Mouse (Mus musculus) left cerebral cortex, adult 11 months (tissue): ENCODE data around the gene Gm45021.

Experiments
- DNase-seq: peaks from one replicate; pipeline ENCODE4 v3.0.0; 2022; ENCODE audit warnings: low spot score

Gene Gm45021

DNA sequence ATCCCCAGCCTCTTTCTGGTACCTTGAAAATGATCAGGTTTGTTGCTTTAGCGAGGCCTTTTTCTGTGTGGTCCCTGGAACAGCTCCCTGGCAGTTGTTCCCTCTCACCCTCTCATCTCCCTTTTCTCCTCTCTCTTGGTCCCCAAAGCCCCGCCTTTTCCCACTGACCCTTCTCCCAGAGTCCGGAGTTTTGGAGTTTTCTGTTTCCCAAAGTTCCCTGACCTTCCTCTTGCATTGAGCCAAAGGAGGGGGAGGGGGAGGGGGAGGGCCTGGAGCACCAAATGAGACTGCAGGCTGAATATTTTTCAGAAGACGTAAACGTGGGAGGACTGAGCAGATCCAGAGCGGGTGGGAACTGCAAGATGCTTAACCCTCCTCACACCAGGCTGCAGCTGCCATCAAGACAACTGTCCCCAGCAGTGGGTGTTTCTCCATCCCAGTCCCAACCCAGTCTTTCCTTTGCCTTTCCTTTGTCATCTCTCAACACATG, 16.8 kb upstream of the Gm45021 start, which contains the start of gene Rarres2:
Rarres2 (minus strand) TSS at position 218 of the 490 bp plus-strand sequence.
- no peak for DNase-seq

DNA sequence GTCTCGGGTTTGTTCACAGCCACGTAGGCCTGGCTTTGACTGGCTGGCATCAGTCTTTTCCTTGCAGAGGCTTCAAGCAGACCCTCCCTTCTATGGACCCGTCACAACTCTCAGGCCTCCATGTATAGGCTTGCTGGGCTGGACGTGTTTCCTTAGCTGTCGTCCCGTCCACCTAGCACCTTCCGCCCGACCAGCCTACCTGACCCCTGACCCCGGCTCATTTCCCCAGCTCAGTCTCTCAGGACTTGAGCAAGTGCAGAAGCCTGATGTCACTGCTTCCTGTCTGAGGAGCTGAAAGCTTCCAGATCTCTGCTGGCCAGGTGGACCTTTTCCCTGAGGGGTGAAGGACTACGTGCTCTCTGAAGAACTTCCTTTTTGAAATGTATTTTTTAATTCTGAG, 16.1 kb upstream of the Gm45021 start:
- DNase-seq = no peak

DNA sequence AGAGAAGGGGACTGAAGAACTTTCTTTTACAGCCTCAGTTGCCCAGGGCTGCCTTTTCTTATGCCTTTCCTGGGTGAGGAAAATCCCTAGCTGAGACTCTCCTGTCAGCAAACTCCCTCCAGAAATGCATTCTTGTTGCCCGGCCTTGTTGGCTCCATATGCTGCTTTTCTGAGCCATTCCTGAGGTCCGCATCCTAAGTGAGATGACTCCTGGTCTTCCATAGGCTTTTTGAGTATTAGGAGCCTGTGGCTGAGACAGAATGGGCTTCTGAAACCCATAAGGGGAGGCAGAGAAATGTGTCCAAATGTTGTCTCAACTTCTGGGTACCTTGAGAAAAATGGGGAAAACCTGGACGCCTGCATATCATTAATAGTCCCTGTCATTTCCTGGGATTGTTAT, 15.4 kb upstream of the Gm45021 start:
- no peak for DNase-seq

DNA sequence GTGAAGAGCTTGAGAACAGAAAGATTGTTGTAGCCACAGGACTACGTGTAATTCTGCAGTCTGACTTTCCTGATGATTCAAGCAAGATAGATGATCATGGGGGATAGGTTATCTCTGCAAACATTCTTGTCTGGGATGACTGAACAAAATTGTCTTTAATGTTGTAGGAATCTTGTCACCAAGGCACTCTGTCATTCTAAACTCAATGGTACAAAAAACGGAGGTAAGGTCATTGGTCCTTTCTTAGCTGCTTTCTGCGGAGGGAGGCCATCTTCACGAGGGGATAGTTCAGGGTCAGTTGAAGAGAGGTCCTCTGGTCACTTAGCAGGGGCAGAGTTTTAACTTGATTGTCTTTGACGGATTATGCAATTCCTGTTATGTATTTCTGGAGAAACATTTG, 10.7 kb upstream of the Gm45021 start:
- DNase-seq = no peak

DNA sequence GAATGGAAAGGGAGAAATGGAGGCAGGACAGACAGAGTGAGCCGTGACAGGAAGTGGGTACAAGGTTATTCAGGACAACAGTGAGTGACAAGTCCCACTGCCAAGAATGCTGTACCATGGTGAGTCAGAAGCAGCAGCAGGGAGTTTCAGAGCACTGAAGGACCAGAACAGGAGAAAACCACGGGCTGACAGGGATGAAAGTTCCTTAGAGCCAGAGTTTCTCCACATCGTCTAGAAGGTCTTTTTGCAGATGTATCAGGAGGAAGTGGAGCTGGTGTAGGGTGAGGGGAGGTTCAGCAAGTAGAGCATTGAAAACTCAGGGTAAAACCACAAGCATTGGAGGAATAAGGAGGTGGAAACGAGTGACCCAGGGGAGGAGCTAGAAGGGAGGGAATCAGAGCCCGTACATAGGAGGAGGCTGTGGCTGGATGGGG, 10.2 kb upstream of the Gm45021 start:
- DNase-seq = no peak

DNA sequence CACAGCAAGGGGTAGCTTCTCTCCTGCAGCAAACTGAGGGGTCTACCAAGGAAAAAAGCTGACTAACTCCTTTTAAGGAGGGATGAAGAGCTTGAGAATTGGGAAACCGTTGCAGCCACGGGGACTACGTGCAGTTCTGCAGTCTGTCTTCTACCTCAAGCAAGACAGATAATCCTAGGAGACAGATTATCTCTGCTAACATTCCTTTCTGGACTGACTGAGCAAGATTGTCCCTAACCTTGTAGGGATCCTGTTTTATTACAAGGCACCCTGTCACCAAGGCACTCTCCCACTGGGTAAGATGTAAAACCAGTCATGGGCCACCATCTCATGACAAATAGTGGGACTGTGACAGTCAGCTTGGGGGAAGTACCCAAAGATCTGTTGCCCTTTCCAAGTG, 8.2 kb upstream of the Gm45021 start:
- no peak for DNase-seq

DNA sequence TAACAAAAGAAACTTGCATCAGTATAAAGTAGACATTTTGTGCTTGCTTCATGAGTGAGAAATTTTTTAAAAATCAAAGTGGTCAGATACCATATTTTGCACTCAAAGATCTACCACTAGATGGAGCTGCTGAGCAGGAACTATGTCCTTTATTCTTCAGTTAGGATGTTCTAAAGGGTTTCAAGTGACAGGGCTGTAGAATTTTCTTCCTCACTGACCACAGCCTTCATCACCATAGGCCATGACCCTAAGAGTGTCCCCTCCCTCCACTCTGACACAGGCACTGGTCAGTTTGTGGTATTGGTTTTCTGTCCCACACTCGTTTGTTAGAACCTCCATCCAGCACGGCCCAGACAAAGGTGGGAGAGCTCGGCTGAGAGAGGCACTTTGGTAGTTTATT, 7.4 kb upstream of the Gm45021 start:
- no peak for DNase-seq

DNA sequence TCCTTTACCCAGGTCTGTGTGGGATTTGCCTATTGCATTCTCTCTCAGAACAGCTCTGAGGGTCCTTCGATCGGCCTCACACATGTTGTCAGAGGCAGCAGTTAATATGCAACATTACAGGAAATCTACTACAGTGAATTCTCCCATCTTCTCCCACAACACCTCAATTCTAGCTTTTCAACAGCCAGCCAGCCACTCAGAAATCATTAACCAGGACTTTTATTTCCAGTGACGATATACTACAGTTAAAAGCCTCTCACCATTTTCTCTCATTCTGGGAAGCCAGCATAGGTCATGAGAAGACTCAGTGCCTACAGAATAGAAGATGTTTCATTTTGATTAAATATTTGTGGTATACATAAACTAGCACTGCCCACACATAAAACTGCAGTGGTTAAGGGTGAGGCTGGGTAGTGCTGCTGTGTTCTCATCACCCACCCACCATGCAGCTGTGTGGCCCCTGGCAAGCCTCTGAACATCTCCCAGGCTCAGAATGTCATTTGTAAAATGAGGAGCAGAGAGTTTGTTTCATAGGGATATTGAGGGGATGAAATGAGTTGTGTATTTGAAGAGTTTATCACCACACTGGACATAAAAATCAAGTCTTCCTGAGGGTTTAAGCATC, 1.9 kb downstream of the Gm45021 start:
- no peak for DNase-seq

DNA sequence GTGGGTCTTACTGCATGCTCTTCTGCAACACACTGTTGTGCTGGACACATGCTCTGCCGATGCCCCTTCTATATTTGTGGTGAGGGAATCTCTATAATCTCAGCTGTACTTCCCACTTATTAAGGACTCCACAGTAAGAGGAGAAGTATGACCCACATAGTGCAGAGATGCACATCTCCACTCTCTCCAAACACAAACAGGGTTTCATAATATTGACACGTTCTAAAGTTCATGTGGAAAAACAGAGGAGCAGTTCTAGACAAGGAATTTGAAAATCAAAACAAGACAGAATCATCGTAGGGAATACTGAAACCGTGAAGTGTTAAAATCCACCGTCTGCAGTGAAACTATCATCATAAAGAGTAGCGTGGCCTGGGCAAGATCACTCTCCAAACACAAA, 2.5 kb downstream of the Gm45021 start:
- DNase-seq = no peak

DNA sequence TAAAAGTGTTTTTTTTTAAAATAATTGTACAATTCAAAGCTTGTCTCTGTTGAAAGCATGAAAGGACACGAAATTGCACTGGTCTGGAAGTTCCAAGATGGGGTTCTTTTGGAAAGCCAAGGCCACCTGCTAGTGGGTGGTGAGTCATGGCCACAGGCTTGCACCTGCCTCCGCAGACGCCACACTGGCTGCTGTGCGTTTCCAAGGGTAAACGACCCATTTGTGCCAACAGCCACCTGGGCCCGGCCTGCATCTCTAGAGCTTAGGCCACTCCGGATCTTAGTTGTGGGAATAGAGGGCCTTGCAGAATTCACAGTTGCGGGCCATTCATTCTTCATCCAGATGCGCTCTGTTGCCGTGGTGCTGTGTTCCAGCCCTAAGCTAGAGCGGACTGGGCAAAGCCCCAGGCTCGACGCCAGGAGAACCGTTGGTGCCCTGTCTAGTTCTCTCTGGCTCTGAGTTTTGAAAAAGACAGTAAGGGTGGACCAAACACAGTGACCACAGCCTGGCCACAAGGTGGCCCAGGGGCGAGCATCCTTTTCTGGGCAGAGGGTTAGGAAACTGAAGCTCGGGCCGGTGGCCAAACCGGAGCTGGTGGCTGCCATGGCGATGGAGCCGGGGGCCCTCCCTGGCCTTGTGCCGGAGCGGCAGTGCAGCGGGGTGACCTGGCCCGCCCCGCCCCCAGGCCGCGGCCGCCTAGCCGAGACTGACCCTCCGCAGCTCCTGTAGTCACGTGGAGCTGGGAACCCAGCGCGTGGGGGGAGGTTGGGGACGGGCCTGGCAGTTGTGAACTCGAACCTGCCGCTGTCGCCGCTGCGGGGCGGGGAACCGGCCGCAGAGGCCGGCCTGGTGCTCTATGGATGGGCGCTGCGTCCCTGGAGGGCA, 4.0 kb downstream of the Gm45021 start, which contains the start of the genes Repin1 and Gm44965:
Repin1 (plus strand) TSS at position 726 of the 885 bp plus-strand sequence.
Gm44965 (plus strand) TSS at position 784 of the 885 bp plus-strand sequence.
- DNase-seq = peak; percentile 90

DNA sequence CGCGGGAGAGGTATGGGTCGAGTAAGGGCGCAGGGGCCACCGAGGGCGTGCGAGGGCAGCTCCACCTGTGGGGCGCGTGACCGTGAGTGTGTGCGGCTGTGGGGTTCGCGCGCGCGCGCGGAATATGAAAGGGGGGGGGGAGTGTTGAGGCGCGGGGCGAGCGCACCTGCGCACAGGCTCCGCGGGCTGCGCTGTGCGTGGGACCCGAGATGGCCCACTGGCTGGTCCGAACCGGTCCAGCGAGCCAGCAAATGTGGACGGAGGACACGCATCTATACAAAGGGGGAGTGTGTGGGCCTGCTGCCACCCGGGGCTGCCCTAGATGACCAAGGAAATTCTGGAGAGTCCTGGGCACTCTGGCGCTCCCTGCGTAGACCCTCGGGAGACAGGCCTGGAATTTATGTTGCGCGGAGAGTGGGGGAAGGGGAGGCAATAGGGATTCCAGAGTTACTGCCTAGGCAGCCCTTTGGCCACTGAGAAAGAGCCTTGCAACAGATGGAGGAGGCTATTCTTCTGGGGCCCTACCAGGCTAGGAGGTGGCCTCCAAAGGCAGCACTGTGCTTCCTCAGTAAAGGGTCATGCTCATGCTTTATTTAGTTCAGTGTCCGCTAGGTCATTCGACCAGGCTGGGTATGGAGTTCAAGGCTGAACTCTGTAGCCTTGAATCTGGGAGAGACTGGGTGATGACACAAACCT, 4.8 kb downstream of the Gm45021 start:
- no peak for DNase-seq

DNA sequence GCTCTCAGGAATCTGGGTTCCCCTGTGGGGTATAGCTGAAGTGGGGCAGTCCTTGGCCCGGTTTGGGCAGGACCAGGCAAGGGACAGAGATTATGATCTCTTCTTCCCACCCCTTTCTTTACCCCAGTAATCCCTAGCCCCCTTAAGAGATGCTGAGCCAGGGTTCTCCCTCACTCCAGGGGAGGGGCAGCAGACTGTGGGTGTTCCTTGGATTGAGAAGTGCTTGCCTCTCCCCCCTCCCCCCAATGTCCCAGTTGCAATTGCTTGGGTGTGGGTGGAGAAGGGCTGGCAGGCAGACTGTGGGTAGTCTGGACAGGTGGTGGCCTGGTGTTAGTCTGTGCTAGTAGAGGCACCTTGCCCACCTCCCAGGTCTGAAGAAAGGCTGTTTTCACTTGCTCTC, 5.9 kb downstream of the Gm45021 start:
- DNase-seq = no peak

DNA sequence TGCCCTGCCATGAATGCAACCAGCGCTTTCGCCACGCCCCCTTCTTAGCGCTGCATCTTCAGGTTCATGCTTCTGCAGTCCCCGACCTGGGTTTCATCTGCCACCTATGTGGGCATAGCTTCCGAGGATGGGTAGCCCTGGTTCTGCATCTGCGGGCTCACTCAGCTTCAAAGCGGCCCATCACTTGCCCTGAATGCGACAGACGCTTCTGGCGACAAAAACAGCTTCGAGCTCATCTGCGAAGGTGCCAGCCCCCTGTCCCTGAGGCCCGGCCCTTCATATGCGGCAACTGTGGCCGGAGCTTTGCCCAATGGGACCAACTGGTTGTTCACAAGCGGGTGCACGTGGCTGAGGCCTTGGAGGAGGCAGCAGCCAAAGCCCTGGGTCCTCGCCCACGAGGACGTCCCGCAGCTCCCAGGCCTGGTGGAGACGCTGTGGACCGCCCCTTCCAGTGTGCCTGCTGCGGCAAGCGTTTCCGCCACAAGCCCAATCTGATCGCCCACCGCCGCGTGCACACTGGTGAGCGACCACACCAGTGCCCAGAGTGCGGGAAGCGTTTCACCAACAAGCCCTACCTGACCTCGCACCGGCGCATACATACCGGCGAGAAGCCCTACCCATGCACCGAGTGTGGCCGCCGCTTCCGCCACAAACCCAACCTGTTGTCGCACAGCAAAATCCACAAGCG, 7.3 kb downstream of the Gm45021 start:
- DNase-seq = no peak

DNA sequence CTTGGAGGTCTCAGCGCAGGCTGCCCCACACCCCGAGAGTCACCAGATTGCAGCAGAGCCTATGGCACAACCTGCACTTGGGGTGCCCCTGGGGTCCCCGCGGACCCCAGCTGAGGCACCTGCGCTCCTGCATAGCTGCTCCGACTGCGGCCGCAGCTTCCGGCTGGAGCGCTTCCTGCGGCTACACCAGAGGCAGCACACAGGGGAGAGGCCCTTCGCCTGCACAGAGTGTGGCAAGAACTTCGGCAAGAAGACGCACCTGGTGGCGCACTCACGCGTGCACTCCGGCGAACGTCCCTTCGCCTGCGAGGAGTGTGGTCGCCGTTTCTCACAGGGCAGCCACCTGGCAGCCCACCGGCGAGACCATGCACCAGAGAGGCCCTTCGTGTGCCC, 7.8 kb downstream of the Gm45021 start:
- no peak for DNase-seq

DNA sequence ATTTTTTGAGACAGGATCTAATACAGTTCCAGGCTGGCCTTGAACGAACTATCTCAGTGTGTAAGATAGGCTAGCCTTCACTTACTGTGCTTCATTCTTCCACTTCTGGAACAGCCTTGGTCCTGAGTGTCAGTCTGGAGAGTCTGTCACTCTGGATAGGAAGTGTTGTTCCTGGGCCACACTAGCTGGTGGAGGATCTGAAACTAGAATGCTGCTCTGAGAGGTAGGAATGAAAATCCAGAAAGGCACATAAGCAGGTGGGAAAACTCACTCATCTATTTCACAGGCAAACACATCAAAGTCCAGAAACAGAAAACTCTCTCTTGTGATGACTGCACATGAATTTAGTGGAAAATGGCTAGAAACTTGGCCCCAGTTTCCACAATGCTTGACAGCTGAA, 11.2 kb downstream of the Gm45021 start:
- DNase-seq = no peak

DNA sequence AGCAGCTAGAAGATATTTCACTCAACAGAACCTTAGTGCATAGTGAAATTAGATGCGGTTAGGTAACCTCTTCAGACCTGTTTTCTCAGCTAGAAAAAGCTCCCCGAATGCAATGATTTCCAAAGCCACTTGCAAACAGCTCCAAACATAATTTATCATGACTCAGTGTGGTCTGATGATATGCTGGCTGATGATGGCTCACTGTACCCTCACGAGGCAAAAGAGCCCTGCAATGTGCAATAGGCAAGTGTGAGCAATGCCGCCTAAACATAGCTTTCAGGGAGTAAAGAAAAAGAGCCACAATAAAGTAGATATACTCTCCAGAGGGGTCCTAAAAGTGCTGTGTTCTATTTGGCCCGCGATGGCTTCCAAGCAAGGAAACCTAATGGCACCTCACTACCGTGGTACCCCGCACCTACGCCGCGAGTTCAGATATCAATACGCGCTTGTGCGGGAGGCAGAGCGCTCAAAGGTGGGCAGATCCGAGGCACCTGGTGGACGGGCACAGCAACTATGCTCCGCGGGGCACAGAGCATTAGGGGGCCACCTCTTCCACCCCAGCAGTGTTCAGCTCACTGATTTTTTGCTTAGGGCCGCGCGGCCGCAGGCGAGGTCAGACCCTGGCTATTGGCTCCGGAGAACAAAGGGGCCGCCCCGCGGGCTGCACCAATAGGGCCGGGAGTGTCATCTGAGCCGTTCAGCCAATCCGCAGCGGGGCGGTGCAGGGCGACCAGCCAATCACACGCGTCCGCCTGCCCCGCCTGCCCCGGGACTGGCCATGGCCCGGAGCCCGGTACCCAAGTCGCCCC, 12.1 kb downstream of the Gm45021 start, which contains the start of gene Zfp775:
Zfp775 (plus strand) TSS at position 793 of the 809 bp plus-strand sequence.
- peak; percentile 94 for DNase-seq

DNA sequence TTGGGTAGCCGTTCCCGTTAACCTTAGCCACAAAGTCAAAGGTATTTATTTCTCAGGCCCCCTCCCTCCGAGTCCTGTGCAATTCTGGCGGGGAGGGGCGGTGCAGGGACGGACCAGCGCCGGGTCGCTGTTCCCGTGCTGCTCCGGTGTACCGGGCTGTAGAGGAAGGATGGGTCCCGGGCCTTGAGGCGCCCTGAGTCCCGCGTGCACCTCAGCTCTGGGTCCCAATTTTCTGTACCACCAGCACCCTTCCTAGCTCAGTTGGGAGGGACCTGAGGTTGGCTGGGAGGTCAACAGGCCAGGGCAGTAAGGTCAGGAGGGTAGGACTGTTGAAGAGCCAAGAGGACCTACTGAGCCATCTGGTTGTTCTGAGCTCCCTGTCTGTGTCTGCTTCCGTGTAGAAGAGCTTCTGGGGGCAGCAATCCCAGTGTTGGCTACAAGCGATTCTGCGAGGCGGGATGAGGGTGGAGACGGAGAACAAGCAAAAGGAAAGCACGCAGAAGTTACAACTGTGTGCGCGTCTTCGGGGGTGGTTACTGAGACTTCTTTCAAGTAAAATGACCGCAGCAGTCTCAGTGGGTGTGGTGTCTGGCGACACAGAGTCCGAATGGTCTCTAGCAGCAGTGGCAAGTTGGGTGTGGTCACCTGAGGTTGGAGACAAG, 12.8 kb downstream of the Gm45021 start:
- no peak for DNase-seq

DNA sequence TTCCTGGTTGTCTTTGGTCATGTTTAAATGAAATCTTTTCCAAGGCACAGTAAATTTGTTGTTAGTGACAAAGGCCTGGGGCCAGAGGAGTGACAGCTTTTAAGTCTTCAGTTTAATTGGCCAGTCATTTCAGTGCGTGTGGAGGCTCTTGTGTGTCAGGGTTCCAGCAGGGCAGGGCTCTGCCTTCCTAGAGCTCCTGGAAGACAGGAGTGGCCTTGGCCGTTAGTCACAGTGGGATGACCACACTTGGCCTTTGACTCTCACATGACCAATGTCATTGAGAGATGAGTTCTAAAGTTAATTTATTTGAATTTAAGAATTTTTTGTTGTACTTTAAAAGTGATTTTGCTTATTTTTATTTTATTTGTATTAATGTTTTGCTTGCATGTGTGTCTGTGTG, 18.7 kb downstream of the Gm45021 start:
- DNase-seq = no peak

DNA sequence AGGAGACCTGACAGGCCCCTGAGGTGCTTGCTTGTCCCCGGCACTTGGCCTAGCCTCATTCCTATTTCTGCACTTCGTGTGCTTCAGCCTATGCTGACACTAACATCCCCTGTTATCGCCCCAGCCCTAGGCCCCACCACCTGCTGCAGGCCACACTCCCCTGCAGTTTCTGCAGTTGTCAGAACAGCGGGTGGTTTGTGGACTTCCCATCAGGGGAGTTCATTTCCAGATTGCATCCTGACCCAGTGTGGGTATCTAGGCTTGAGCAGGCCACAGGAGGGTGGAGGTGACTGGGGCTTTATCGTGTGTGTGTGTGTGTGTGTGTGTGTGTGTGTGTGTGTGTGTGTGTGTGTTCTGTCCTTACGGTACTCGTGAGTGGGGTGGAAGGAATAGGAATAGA, 20.1 kb downstream of the Gm45021 start:
- no peak for DNase-seq

DNA sequence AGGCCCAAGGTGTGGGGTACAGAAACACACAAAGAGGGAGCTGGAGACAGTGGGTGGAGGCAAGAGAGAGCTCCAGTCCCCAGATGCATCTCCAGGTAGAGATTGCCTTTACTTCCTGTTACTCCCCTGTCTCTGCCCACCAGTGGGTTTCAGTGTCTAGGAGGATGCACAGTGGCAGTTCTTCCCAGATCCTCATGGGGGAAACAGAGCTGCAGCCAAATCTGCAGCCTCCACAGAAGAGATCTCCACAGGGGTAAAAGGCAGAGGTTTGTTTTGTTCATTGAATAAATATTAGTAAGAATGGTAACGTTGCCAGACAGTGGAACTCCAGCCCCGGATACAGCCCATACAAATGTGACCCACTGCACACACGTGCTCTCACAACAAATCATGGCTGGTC, 21.2 kb downstream of the Gm45021 start:
- DNase-seq = no peak
